Mouse (Mus musculus): ENCODE measurements around the gene Zfr2. TPM values are rescaled to one million over a fixed set of nuclear protein-coding genes. Genes with fewer than 3 reads are reported as not detected.
A peak's percentile ranks its signal among the peaks of the same experiment; 100 is the strongest.
"Not testable (repeated sequence)": the region's sequence is repeated elsewhere in the genome, so short reads cannot be mapped to it uniquely, and the experiment has no call there.

The Zfr2 gene
- polyA plus RNA-seq, 1 experiment from 2014 or later: 19.7 TPM

- Histone ChIP-seq H3K4me1 (replicated peaks) (no peaks in the 10 kb centered on the region), H3K36me3 (peaks cover 92% of the 10 kb centered on the region), H3K9me3 (peaks cover 8% of the 10 kb centered on the region; the same call in 1 of the 2 replicates), H3K9ac (replicated peaks) (no peak overlapping the region), H3K4me3 (replicated peaks) (no peak overlapping the region), H3K4me2 (replicated peaks) (no peak overlapping the region), H3K27ac (no peak overlapping the region), H3K27me3 (no peaks in the 10 kb centered on the region)
- ATAC-seq: no peak
- WGBS: 96% methylated on average over 6 of the region's 6 CpGs
Measured at GRCm38 (mm10) chr10:81216260-81216659, 16.7 kb upstream of the Zfr2 start.

- Histone ChIP-seq H3K36me3 (peaks cover 92% of the 10 kb centered on the region), H3K4me3 (replicated peaks) (no peak overlapping the region; the same call in 1 of the 2 replicates), H3K27ac (no peak overlapping the region), H3K9ac (replicated peaks) (no peak overlapping the region), H3K4me1 (replicated peaks) (no peaks in the 10 kb centered on the region), H3K4me2 (replicated peaks) (no peak overlapping the region), H3K9me3 (peaks cover 8% of the 10 kb centered on the region; the same call in 1 of the 2 replicates), H3K27me3 (no peaks in the 10 kb centered on the region)
- ATAC-seq: 0 out of 2 replicates have a peak, but pooled peaks have one; percentile 9
- WGBS: 82% methylated on average over 6 of the region's 6 CpGs
Measured at GRCm38 (mm10) chr10:81216810-81217209, 16.1 kb upstream of the Zfr2 start.

- not testable (repeated sequence) for H3K27me3 ChIP-seq; ATAC-seq; H3K9me3 ChIP-seq; H3K4me1 ChIP-seq (replicated peaks); H3K4me2 ChIP-seq (replicated peaks); H3K9ac ChIP-seq (replicated peaks); H3K27ac ChIP-seq; H3K4me3 ChIP-seq (replicated peaks)
- 26% methylated on average over 1 of the region's 1 CpGs for WGBS
- peaks cover 92% of the 10 kb centered on the region for H3K36me3 ChIP-seq
Measured at GRCm38 (mm10) chr10:81217267-81217666, 15.7 kb upstream of the Zfr2 start.

GRCm38 (mm10) chr10:81217964-81218363 is 15.0 kb upstream of the Zfr2 start:
- Histone ChIP-seq H3K9ac (replicated peaks) (no peak overlapping the region), H3K36me3 (peaks cover 92% of the 10 kb centered on the region), H3K4me3 (replicated peaks) (no peak overlapping the region), H3K9me3 (no peaks in the 10 kb centered on the region), H3K27me3 (no peaks in the 10 kb centered on the region), H3K27ac (no peak overlapping the region), H3K4me2 (replicated peaks) (no peak overlapping the region), H3K4me1 (replicated peaks) (no peaks in the 10 kb centered on the region)
- 38% methylated on average over 7 of the region's 7 CpGs for WGBS
- peak; percentile 58 for ATAC-seq

- Histone ChIP-seq H3K4me2 (replicated peaks) (no peak overlapping the region), H3K4me3 (replicated peaks) (no peak overlapping the region), H3K27ac (no peak overlapping the region), H3K9me3 (no peaks in the 10 kb centered on the region), H3K27me3 (no peaks in the 10 kb centered on the region), H3K4me1 (replicated peaks) (0 out of 2 replicates have a peak, but pooled peaks cover 4% of the 10 kb centered on the region), H3K9ac (replicated peaks) (no peak overlapping the region), H3K36me3 (peaks cover 72% of the 10 kb centered on the region)
- ATAC-seq: no peak
- 84% methylated on average over 5 of the region's 5 CpGs for WGBS
Measured at GRCm38 (mm10) chr10:81221402-81222015, 11.4 kb upstream of the Zfr2 start.

GRCm38 (mm10) chr10:81223731-81224130 is 9.2 kb upstream of the Zfr2 start:
- ATAC-seq; H3K9ac ChIP-seq (replicated peaks); H3K27ac ChIP-seq; H3K4me3 ChIP-seq (replicated peaks); H3K9me3 ChIP-seq; H3K4me2 ChIP-seq (replicated peaks); H3K27me3 ChIP-seq: not testable (repeated sequence)
- H3K36me3 ChIP-seq: peaks cover 61% of the 10 kb centered on the region
- peaks cover 22% of the 10 kb centered on the region for H3K4me1 ChIP-seq (replicated peaks)
- WGBS: 69% methylated on average over 2 of the region's 2 CpGs

- H3K9me3 ChIP-seq: no peaks in the 10 kb centered on the region
- H3K4me2 ChIP-seq (replicated peaks): peak overlapping the region; percentile 85
- 10% methylated on average over 20 of the region's 20 CpGs for WGBS
- H3K36me3 ChIP-seq: peaks cover 9% of the 10 kb centered on the region
- peak overlapping the region; percentile 68 for H3K4me3 ChIP-seq (replicated peaks)
- peak overlapping the region; percentile 95 for H3K27ac ChIP-seq
- no peaks in the 10 kb centered on the region for H3K27me3 ChIP-seq
- ATAC-seq: peak; percentile 13
- H3K9ac ChIP-seq (replicated peaks): peak overlapping the region; percentile 91
- H3K4me1 ChIP-seq (replicated peaks): peaks cover 57% of the 10 kb centered on the region
Measured at GRCm38 (mm10) chr10:81229735-81230437, 3.1 kb upstream of the Zfr2 start.

- peaks cover 57% of the 10 kb centered on the region for H3K4me1 ChIP-seq (replicated peaks)
- peak within 1 kb of the TSS; percentile 91 for H3K9ac ChIP-seq (replicated peaks)
- peak within 1 kb of the TSS; percentile 68 for H3K4me3 ChIP-seq (replicated peaks)
- 0 out of 2 replicates have a peak, but pooled peaks cover 9% of the 10 kb centered on the region for H3K36me3 ChIP-seq
- H3K4me2 ChIP-seq (replicated peaks): peak within 1 kb of the TSS; percentile 85
- H3K9me3 ChIP-seq: no peaks in the 10 kb centered on the region
- ATAC-seq: peak; percentile 92
- H3K27ac ChIP-seq: peak within 1 kb of the TSS; percentile 95
- WGBS: 3% methylated on average over 27 of the region's 27 CpGs
- H3K27me3 ChIP-seq: no peaks in the 10 kb centered on the region
Measured at GRCm38 (mm10) chr10:81230438-81231332, 2.3 kb upstream of the Zfr2 start, which contains the start of gene Atcay. Gene Atcay (minus strand): TSS chr10:81230833.

- Histone ChIP-seq H3K36me3 (0 out of 2 replicates have a peak, but pooled peaks cover 9% of the 10 kb centered on the region), H3K4me2 (replicated peaks) (peak overlapping the region; percentile 85), H3K4me1 (replicated peaks) (peaks cover 54% of the 10 kb centered on the region), H3K27me3 (no peaks in the 10 kb centered on the region), H3K9me3 (no peaks in the 10 kb centered on the region), H3K27ac (peak overlapping the region; percentile 95), H3K4me3 (replicated peaks) (peak overlapping the region; percentile 68), H3K9ac (replicated peaks) (peak overlapping the region; percentile 91)
- peak; percentile 0; the same call in 1 of the 2 replicates for ATAC-seq
- 43% methylated on average over 7 of the region's 7 CpGs for WGBS
Measured at GRCm38 (mm10) chr10:81231436-81231835, 1.5 kb upstream of the Zfr2 start.

- Histone ChIP-seq H3K27me3 (0 out of 2 replicates have a peak, but pooled peaks cover 5% of the 10 kb centered on the region), H3K9ac (replicated peaks) (peak overlapping the region; percentile 82), H3K4me2 (replicated peaks) (peak overlapping the region; percentile 73), H3K9me3 (no peaks in the 10 kb centered on the region), H3K4me1 (replicated peaks) (peaks cover 41% of the 10 kb centered on the region), H3K36me3 (0 out of 2 replicates have a peak, but pooled peaks cover 9% of the 10 kb centered on the region), H3K27ac (peak overlapping the region; percentile 68), H3K4me3 (replicated peaks) (peak overlapping the region; percentile 71)
- ATAC-seq: peak; percentile 49
- under 1% methylated on average over 24 of the region's 28 CpGs for WGBS
Measured at GRCm38 (mm10) chr10:81233226-81233585, 251 bp downstream of the Zfr2 start.

GRCm38 (mm10) chr10:81234206-81234605 is 1.3 kb downstream of the Zfr2 start:
- Histone ChIP-seq H3K4me3 (replicated peaks) (no peak overlapping the region), H3K27me3 (peaks cover 10% of the 10 kb centered on the region), H3K9me3 (no peaks in the 10 kb centered on the region), H3K27ac (no peak overlapping the region), H3K36me3 (no peaks in the 10 kb centered on the region), H3K9ac (replicated peaks) (no peak overlapping the region), H3K4me1 (replicated peaks) (peaks cover 31% of the 10 kb centered on the region), H3K4me2 (replicated peaks) (no peak overlapping the region)
- 83% methylated on average over 6 of the region's 6 CpGs for WGBS
- no peak for ATAC-seq

All from midbrain, embryonic 13.5 days (tissue).